Mouse (Mus musculus) 416B (cell line): ENCODE measurements around the gene Lipo2.
"Not testable (repeated sequence)": the region's sequence is repeated elsewhere in the genome, so short reads cannot be mapped to it uniquely, and the experiment has no call there.

Source experiments
- DNase-seq: peaks from one replicate; pipeline ENCODE4 v3.0.0; 2011; ENCODE audit warnings: low read depth

Lipo2 gene

DNA sequence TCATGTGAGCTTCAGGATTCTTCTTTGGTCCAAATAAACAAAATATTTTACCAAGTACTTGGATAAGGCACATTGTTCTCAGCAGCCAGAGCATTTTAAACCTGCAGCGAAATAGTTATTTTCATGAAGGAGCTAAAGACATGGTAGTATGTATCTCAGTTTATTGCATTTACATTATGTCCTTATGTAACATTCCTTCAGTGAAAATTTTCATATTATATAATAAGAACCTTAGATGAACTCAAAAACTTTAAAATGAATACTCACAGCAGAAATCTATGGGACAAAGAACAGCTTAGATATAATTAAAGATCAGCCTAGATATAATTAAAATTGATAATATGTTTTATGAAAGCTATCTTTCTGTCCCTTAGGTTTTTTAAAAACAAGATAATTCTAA, at the start of gene Lipo2:
TSS of gene Lipo2 (minus strand) at position 101 of the 400 bp plus-strand sequence.
- DNase-seq: not testable (repeated sequence)

DNA sequence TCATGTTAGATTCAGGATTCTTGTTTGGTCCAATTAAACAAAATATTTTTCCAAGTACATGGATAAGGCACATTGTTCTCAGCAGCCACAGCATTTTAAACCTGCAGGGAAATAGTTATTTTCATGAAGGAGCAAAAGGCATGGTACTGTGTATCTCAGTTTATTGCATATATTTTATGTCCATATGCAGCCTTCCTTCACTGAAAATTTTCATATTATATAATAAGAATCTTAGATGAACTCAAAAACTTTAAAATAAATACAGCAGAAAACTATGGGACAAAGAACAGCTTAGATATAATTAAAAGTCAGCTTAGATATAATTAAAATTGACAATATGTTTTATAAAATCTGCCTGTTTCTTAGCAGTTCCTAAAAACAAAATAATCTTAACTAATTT, 36.2 kb upstream of the Lipo2 start, which contains the start of gene Lipo1:
TSS of gene Lipo1 (minus strand) at position 101 of the 400 bp plus-strand sequence.
- DNase-seq: not testable (repeated sequence)

DNA sequence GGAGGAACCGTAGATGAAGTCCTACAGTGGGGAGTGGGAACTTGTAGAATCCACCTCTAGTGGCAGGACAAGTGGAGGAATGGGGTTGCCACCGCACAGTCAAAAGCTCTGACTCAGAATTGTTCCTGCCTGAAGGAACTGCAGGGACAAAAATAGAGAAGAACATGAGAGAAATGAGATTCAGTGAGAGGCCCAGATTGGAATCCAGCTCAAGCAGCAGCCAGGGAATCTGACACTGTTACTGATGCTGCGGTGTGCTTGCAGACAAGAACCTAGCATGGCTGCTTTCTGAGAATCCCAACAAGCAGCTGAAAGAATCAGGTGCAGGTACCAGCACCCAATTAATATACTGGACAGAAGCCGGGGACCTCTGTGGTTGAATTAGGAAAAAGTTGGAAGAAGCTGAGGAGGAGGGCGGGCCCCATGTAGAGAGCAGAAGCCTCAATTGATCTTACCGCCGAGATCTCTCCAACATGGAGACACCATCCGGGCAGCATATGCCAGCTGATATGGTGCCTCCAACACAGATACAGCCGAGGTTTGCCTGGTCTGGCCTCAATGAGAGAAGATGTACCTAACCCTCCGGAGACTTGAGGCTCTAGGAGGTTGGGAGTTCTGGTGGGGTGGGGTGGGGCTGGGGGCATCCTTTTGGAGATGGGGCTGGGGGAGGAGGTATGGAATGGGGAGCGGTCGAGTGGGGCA, 35.6 kb upstream of the Lipo2 start:
- DNase-seq: no peak

DNA sequence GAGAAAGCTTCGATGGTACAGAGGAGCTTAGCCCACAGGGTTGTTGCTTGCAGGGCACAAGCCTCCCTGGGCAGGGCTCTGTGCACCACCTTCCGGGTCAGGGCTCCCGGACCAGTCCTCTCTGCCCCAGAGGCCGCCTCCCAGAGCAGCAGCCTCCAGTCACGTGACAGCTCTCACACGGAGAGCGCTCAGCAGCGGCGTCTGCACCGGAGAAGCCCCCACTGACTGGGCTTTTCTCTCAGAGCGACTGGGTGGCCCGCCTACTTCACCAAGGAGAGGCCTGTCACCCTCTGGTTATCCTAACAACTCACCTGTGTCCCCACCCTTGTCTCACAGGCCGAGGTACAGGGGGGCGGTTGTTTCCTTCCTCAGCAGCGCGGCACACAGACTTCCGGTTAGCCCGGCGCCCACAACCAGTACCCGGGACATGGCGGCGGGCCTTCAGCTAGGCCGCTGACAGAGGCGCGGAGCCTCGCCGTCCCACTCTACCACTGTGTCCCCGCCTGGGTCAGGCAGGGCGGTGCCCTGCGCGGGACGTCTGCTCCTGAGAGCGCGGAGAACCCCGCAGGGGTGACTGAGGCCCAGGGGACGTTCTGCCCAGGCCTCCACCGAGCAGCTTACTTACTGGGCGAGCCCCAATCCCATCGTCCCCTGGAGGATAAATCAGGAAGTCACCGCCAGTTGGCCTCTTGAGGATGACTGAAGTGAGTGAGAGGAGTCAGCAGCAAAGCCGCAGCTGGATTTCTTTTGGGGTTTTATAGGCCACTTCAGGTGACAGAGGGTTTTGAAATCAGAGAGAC, 10.3 kb upstream of the Lipo2 start, which contains the start of gene Lipo3:
TSS of gene Lipo3 (minus strand) at position 665 of the 800 bp plus-strand sequence.
- not testable (repeated sequence) for DNase-seq
